Mouse (Mus musculus) heart, embryonic 12.5 days (tissue): ENCODE data around the gene Upk1a. TPM values are rescaled to one million over a fixed set of nuclear protein-coding genes. Genes with fewer than 3 reads are reported as not detected.

Source experiments
- ATAC-seq: fragments of 200-750 bp; cut with Nextera tagmentation; 2 replicates; pipeline ENCODE4 v1.8.0; 2017; ENCODE audit warnings: moderate TSS enrichment, moderate library complexity; ENCODE audit not compliant: insufficient number of reproducible peaks, low FRiP score
- H3K27ac ChIP-seq: fragments of 300-500 bp; sonication (generic); 2 replicates; pipeline ENCODE4 v1.5.1; 2016; ENCODE audit warnings: mild to moderate bottlenecking, moderate library complexity; ENCODE audit not compliant: poor library complexity, severe bottlenecking
- H3K27me3 ChIP-seq: fragments of 300-500 bp; sonication (generic); replicated peaks from 2 replicates; pipeline ENCODE4 v1.6.1; 2016; ENCODE audit warnings: mild to moderate bottlenecking, moderate library complexity
- H3K36me3 ChIP-seq: fragments of 300-500 bp; sonication (generic); 2 replicates; pipeline ENCODE4 v1.6.1; 2016; ENCODE audit warnings: mild to moderate bottlenecking, moderate library complexity
- H3K4me1 ChIP-seq: fragments of 300-500 bp; sonication (generic); replicated peaks from 2 replicates; pipeline ENCODE4 v1.6.1; 2016; ENCODE audit warnings: mild to moderate bottlenecking
- H3K4me2 ChIP-seq: fragments of 300-500 bp; sonication (generic); 2 replicates; pipeline ENCODE4 v1.6.1; 2016; ENCODE audit warnings: mild to moderate bottlenecking, moderate library complexity
- H3K4me3 ChIP-seq: fragments of 300-500 bp; sonication (generic); 2 replicates; pipeline ENCODE4 v1.5.1; 2016; ENCODE audit warnings: mild to moderate bottlenecking
- H3K9ac ChIP-seq: fragments of 300-500 bp; sonication (generic); 2 replicates; pipeline ENCODE4 v1.6.1; 2016; ENCODE audit warnings: mild to moderate bottlenecking, moderate library complexity
- H3K9me3 ChIP-seq: fragments of 300-500 bp; sonication (generic); replicated peaks from 2 replicates; pipeline ENCODE4 v1.6.1; 2016; ENCODE audit warnings: mild to moderate bottlenecking, moderate library complexity
- WGBS: fragments of 180-500 bp; shearing (Covaris S2); methylation state at CpG from one replicate; pipeline ENCODE4 v1.1.7; 2016; 5-methylcytosine and 5-hydroxymethylcytosine counted together
- polyA plus RNA-seq: library from polyadenylated mRNA; unstranded; fragments of >200 nt; fragmentation: Nextera tagmentation; extraction: Ambion mirVana; gene quantifications from 2 replicates; pipeline ENCODE4 v1.2.1, GENCODE M21; 2016

The Upk1a gene
- polyA plus RNA-seq, 1 experiment from 2014 or later = 2.5 TPM

DNA sequence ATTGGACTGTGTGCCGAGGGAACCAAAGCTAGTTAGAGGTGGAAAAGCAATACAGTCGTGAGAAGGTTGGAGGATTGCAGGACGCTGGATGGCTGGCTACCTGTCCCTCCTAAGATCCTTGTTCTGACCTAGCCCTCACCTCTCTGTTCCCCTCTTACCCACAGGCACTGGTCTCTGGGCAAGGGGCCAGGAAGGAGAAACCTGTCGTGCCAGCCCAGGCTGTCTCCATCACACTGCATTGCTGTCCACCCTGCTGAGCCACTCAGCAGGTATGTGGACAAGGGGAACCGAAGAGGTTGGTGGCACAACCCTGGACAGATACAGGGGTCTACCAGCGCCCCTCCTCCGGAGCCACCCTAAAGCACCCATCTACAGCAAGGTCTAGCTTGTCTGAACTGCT lies 12.0 kb downstream of the Upk1a start:
- Histone ChIP-seq H3K4me2 (peak overlapping the region; percentile 42; the same call in 1 of the 2 replicates), H3K9me3 (no peaks in the 10 kb centered on the region), H3K9ac (no peak overlapping the region), H3K27ac (no peak overlapping the region), H3K4me3 (no peak overlapping the region), H3K27me3 (no peaks in the 10 kb centered on the region), H3K36me3 (no peaks in the 10 kb centered on the region), H3K4me1 (peaks cover 14% of the 10 kb centered on the region)
- WGBS = 68% methylated on average over 7 of the region's 7 CpGs
- peak; percentile 24; the same call in 1 of the 2 replicates for ATAC-seq

DNA sequence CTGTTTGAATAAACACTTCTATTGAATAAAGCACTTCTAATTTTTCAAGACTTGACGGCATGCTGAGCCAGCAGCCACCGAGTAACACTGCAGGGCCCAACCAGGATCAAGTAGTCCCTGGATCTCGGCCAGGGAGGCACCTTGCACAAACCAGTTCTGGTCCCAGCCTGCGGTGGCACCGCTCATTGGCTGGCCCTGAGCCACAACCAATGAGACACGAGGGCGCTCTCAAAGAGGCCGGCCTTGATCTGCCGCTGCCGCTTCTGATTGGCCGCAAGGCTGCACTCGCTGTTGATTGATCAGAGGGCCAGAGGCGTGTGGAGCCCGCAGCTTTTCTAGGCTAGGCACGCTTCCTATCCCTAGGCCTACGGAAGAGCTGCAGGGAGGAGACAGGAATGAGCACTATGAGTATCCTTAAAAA lies 12.7 kb downstream of the Upk1a start:
- Histone ChIP-seq H3K4me2 (peak overlapping the region; percentile 42), H3K9me3 (no peaks in the 10 kb centered on the region), H3K4me1 (peaks cover 14% of the 10 kb centered on the region), H3K27me3 (0 out of 2 replicates have a peak, but pooled peaks cover 3% of the 10 kb centered on the region), H3K27ac (no peak overlapping the region), H3K36me3 (no peaks in the 10 kb centered on the region), H3K4me3 (no peak overlapping the region), H3K9ac (no peak overlapping the region)
- ATAC-seq = peak; percentile 95
- 1% methylated on average over 16 of the region's 16 CpGs for WGBS

DNA sequence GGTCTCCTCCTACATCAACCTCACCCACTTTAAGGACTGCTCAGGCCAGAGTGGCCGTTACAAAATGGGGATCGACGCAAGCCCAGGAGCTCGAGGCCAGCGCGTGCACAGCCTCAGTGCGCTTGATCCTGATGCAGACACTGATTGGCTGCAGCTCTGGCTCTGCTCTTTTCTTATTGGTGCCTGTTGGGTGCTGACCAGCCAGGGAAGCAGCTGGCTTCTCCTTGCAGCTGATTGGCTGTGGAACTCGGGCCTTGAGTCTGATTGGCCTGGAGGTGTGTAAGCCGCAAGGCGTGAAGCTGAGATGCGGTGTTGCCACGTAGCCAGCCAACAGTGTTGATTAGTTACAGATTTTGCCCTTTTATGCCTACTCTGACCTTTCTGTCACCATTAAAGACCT lies 13.9 kb downstream of the Upk1a start, which contains the start of gene Zbtb32:
TSS of gene Zbtb32 (minus strand) at position 124 of the 400 bp plus-strand sequence.
- no peak for ATAC-seq
- Histone ChIP-seq H3K27me3 (0 out of 2 replicates have a peak, but pooled peaks cover 13% of the 10 kb centered on the region), H3K27ac (no peak within 1 kb of the TSS), H3K4me3 (no peak within 1 kb of the TSS), H3K4me2 (peak within 1 kb of the TSS; percentile 36; the same call in 1 of the 2 replicates), H3K9me3 (no peaks in the 10 kb centered on the region), H3K4me1 (peaks cover 14% of the 10 kb centered on the region), H3K36me3 (no peaks in the 10 kb centered on the region), H3K9ac (no peak within 1 kb of the TSS)
- WGBS = 90% methylated on average over 12 of the region's 12 CpGs

DNA sequence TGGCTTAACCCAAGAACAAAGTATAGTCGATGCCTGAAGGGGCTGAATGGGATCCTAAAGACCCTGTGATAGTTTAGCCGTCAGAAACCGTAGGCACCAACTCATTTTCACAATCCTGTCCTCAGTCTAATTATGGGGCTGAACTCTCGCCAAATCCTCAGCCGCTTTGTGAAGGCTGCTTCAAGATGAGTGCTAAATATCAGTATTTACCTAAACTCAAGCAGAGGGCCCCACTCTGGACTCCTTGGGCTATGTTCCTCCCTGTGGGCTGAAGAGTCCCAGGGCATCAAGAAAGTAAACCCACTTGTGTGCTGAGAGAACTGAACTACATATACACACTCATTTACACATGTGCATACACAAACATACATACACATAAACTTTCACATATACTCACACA lies 15.8 kb downstream of the Upk1a start:
- peaks cover 9% of the 10 kb centered on the region; the same call in 1 of the 2 replicates for H3K4me1 ChIP-seq
- 69% methylated on average over 5 of the region's 5 CpGs for WGBS
- H3K27me3 ChIP-seq = 0 out of 2 replicates have a peak, but pooled peaks cover 13% of the 10 kb centered on the region
- no peak overlapping the region for H3K4me2 ChIP-seq
- no peak overlapping the region for H3K4me3 ChIP-seq
- no peaks in the 10 kb centered on the region for H3K36me3 ChIP-seq
- no peak for ATAC-seq
- no peak overlapping the region for H3K27ac ChIP-seq
- no peaks in the 10 kb centered on the region for H3K9me3 ChIP-seq
- H3K9ac ChIP-seq = no peak overlapping the region

DNA sequence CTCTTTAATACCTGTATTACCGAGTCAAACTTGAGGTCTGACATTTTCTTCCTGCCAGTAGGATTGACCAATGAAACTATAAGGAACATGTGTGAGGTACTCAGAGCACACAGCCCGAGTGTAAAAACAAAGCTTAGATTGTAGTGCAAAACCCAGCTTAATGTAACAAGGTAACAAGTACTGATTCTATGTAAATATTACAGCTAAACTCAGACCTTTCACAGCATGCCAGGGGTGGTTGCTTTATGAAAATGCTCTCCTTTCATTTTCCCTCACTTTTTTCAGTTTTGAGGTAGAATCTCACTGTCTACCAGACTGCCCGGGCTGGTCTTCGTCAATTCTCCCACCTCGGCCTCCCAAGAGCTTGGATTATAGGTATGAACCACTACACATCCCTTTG lies 16.6 kb downstream of the Upk1a start:
- H3K27me3 ChIP-seq = 0 out of 2 replicates have a peak, but pooled peaks cover 13% of the 10 kb centered on the region
- H3K36me3 ChIP-seq = no peaks in the 10 kb centered on the region
- H3K27ac ChIP-seq = no peak overlapping the region
- no peaks in the 10 kb centered on the region for H3K9me3 ChIP-seq
- no peak overlapping the region for H3K4me3 ChIP-seq
- no peak for ATAC-seq
- no peak overlapping the region for H3K4me2 ChIP-seq
- no peak overlapping the region for H3K9ac ChIP-seq
- 73% methylated on average over 5 of the region's 5 CpGs for WGBS
- H3K4me1 ChIP-seq = peaks cover 9% of the 10 kb centered on the region; the same call in 1 of the 2 replicates

DNA sequence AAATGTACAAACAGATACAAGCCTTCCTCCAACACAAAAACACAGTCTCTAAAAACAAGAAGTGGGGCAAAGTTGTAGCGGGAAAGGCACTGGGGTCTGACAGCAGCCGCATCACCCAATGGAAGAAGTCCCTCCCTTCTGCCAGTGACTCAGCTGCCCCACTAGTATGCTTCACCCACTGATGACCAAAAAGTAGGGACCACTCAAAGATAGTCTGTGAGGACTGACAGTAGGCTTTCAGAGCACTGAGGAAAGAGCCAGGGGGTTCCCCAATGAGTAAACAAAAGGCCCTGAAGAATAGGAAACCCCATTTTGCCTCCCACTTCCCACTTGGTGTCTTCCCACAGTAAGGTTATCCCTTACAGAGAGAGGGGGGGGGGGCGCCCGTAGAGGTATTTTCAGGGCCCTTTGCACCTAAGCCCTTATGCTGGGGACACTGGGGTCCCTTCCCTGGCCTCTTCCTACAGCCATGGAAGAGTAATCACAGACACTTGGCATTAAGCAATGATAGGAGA lies 18.1 kb downstream of the Upk1a start:
- Histone ChIP-seq H3K36me3 (no peaks in the 10 kb centered on the region), H3K4me3 (no peak overlapping the region), H3K27me3 (0 out of 2 replicates have a peak, but pooled peaks cover 17% of the 10 kb centered on the region), H3K9me3 (no peaks in the 10 kb centered on the region), H3K9ac (no peak overlapping the region), H3K27ac (no peak overlapping the region), H3K4me1 (peaks cover 7% of the 10 kb centered on the region), H3K4me2 (no peak overlapping the region)
- ATAC-seq = no peak
- 59% methylated on average over 4 of the region's 4 CpGs for WGBS

DNA sequence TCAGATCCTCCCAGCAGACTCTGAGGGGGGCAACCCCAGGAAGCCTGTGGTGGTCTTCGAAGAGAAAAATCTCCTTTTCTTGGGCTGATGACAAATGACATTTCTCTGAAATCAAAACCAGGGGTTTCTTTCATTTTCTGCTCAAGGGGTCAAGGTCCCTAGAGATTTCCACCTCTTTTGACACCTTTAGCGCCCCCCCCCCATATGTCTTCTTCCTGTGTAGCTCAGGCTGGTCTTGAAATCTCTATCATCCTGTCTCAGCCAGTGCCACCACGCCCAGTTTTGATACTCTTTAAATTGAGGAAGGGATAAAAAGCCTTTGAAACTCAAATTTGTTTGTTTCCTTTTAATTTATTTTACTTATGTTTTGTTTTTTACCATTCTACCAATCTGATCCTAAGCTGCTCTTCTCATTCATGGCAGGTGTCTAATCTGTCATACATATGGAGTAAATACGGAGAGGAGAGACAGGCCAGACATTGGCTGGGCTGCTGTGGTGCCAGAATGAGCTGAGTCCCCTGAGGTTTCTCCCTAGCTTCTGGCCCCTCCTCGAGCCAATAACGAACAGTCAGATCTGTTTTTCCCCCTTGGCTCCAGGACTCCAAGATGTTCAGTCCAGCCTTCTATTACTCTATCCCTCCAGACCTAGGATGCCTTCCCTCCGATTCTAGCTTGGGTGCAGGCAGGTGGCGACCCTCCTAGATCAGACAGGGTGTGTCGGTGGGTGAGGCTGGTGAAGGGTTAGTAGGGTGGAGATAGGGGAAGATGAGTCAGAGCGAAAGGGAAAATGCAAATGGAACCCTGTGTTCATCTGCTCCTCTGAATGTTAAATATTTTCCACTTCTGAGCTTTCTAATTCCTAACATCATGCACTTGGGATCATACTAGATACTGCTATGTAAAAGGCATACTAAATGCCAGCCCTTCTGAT lies 18.8 kb downstream of the Upk1a start:
- WGBS = 58% methylated on average over 10 of the region's 10 CpGs
- Histone ChIP-seq H3K4me3 (no peak overlapping the region), H3K4me2 (no peak overlapping the region), H3K27ac (no peak overlapping the region), H3K4me1 (peaks cover 5% of the 10 kb centered on the region; the same call in 1 of the 2 replicates), H3K9me3 (no peaks in the 10 kb centered on the region), H3K36me3 (no peaks in the 10 kb centered on the region), H3K27me3 (0 out of 2 replicates have a peak, but pooled peaks cover 17% of the 10 kb centered on the region), H3K9ac (no peak overlapping the region)
- no peak for ATAC-seq

DNA sequence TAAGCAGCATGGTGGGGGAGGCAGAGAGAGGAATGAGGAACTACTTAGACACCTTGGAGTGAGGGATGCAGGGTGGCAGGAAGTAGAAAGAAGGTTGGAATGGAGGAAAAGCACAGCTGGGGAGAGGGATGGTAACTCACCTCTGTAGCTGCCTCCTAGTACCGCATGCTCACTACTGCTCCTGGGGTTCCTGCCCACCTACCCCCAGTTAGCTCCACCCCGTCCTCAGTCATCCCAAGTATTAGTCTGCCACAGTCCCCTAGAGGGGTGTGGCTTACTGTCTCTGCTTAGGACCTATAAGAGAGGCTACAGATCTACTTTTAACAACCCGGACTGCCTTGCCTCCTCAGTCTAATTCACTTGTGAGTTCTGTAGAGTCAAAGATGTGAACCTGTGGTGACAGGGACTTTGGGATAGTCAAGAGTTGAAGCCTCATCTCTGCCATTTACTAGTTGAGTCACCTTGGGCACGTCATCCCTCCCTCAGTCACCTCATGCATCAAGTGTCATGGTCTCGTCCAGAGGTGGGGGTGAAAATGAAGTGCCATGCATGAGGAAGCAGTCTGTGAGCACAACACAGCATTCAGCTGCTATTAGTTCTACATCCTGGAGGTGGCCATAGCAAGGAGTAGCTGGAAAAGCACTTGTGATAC lies 19.7 kb downstream of the Upk1a start:
- WGBS = 37% methylated on average over 5 of the region's 5 CpGs
- ATAC-seq = no peak
- no peak overlapping the region for H3K27ac ChIP-seq
- H3K9me3 ChIP-seq = no peaks in the 10 kb centered on the region
- H3K4me2 ChIP-seq = no peak overlapping the region
- no peaks in the 10 kb centered on the region for H3K36me3 ChIP-seq
- no peak overlapping the region for H3K9ac ChIP-seq
- H3K4me3 ChIP-seq = no peak overlapping the region
- 0 out of 2 replicates have a peak, but pooled peaks cover 17% of the 10 kb centered on the region for H3K27me3 ChIP-seq
- peaks cover 5% of the 10 kb centered on the region; the same call in 1 of the 2 replicates for H3K4me1 ChIP-seq

DNA sequence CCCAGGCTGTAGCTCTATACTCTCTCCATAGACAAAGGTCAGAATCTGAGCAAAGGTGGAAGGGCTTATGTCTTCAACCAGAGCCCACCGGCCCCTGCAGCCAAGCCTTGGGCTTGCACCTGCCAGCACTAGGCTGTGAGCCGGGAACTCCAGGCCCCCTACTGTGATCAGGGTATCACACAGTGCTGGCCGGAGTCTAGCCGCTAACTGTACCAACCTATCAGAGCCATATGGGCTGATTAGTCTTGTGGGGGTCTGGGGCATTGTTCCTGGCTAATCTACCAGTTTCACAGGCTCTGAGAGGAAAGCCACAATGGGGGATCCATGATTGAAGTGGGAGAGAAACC lies 21.1 kb downstream of the Upk1a start:
- Histone ChIP-seq H3K27ac (no peak overlapping the region), H3K27me3 (0 out of 2 replicates have a peak, but pooled peaks cover 17% of the 10 kb centered on the region), H3K4me2 (no peak overlapping the region), H3K4me1 (peaks cover 15% of the 10 kb centered on the region), H3K4me3 (no peak overlapping the region), H3K9ac (no peak overlapping the region), H3K9me3 (no peaks in the 10 kb centered on the region), H3K36me3 (peaks cover 5% of the 10 kb centered on the region)
- no peak for ATAC-seq
- 39% methylated on average over 4 of the region's 4 CpGs for WGBS

DNA sequence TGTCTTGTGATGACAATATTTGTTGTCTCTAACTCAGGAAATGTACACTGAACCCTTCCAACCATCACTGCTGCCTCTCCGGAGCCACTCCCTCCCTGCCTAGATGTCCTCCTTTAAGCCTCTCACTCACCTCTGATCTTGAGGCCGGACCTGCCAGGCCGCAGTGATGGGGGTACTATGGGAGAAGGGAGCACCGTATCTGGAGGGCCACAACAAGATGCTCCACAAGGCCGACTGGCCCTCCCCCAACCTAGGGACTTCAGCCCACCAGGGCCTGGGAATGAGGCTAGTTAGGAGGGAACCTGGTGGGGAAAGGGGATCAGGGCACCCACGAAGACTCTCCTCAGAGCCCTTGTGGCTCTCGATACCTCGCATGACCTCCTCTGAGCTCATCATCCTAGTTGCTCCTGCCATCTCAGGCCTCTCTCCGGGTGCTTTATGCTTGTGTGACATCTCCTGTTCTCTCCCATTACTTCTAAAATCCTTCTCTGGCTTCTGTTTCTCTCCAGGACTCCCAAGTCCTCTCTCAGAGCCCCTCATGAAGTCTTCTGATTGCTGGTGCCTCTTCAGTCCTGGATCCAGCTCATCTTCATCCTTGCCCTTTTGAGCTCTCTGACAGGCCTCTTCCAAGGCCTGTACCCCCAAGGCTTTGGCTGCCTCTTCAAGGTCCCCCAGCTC lies 21.6 kb downstream of the Upk1a start:
- no peak overlapping the region for H3K4me3 ChIP-seq
- H3K27ac ChIP-seq = no peak overlapping the region
- 78% methylated on average over 9 of the region's 9 CpGs for WGBS
- no peak overlapping the region for H3K4me2 ChIP-seq
- H3K36me3 ChIP-seq = peaks cover 11% of the 10 kb centered on the region
- no peak overlapping the region for H3K9ac ChIP-seq
- H3K27me3 ChIP-seq = 0 out of 2 replicates have a peak, but pooled peaks cover 17% of the 10 kb centered on the region
- H3K9me3 ChIP-seq = no peaks in the 10 kb centered on the region
- H3K4me1 ChIP-seq = peaks cover 16% of the 10 kb centered on the region
- no peak for ATAC-seq
